Mouse (Mus musculus) lung, postnatal 36 days (tissue): ENCODE measurements around the gene 1600015I10Rik.
A peak's percentile ranks its signal among the peaks of the same experiment; 100 is the strongest.
"Not testable (repeated sequence)": the region's sequence is repeated elsewhere in the genome, so short reads cannot be mapped to it uniquely, and the experiment has no call there.

Experiments
- DNase-seq: peaks from one replicate; pipeline ENCODE4 v3.0.0; 2022; ENCODE audit warnings: mixed read lengths

1600015I10Rik gene

DNA sequence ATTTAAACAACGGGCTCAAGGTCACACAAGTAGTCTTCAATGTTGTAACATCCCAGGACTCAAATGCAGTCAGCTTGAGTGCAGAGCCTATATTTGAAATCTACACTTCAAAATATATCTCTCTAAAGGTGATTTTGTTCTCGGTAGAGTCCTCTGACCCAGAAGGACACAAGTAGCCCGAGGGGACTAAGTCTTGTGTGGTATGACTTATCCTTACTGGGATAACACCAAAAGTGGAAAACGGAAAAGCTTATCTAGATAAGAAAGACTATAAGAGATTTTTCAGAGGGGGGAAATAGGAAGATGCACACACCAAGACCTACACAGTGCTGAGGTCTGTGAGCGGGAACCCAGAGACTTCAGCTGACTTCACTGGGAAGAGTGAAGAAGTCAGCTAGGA, at the start of gene 1600015I10Rik:
Gene 1600015I10Rik (plus strand): TSS at position 301 of the 400 bp plus-strand sequence.
- no peak for DNase-seq

DNA sequence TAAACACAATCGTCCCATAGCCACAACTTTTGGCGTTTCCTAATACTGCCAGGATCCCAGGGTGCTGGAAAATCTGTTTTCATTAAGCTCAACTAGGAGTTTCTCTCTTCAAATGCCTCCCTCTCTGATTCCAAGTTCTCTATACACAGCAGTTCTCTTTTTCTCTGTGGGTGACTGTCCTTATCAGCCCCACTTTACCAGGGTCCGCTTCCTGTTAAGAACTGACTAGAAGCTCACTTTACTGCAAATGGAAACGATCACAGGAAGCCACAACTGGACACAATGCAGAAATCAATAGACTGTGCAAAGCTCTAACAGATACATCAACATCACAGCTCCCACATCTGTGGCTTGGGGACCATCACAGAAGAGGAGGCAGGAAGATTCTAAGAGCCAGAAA, 35.5 kb upstream of the 1600015I10Rik start:
- DNase-seq, result no peak

DNA sequence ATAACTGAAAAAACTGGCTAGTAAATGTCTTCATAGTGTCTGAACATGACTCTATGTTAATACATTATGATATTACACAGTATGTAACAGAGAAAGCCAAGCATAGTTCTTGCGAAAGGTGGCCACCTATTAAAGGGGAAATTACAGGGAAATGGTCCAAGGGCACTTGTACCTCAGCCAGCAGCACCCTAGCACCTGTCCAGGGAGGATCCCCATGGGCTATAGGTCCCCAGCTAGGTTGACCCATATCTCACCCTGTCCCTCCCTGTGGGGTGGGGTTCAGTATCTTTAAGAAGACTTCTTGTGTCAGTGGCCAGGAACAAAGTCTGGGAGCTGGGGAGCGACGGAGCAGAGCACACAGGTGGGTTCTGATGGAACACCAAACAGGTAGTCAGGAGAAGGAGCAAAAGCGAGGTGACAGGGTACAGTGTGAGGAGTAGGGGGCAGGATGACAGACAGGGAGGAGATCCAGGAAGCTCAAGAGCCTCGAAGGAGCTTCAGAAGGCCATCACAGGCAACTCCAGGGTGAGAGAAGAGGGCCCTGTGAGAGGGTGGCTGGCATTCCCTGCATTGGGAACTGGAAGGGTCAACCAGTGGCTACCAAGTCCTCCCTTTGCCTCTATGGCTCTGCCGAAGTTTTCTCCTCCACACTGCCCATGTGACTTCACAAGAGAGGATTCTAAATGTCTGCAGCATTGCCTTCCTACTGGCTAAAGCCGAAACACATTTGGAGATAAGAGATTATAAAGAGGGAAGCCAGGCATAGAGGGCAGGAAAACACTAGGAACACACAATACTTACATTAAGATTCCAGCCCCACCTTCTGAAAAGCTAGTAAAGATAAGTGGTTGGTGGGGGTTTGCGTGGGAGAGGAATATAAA, 34.5 kb upstream of the 1600015I10Rik start:
- DNase-seq, result no peak

DNA sequence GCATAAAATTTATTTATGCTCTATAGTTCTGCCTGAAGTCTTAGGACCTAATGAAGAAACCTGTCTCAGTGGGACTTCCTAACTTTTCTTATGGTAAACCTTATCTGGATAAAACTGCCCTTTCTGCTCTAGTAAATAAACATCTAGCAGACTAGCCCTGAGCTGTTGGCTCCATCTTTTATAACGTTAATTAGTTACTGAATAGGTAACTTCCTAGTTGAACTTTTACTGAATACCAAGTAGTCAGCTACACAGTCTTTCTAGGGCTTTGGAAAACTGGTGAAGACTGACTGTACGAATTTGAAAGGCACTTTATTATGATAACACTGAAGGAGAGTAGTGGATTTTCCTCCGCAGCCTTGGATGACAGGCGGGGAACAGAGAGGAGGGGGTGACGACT, 33.8 kb upstream of the 1600015I10Rik start:
- no peak for DNase-seq

DNA sequence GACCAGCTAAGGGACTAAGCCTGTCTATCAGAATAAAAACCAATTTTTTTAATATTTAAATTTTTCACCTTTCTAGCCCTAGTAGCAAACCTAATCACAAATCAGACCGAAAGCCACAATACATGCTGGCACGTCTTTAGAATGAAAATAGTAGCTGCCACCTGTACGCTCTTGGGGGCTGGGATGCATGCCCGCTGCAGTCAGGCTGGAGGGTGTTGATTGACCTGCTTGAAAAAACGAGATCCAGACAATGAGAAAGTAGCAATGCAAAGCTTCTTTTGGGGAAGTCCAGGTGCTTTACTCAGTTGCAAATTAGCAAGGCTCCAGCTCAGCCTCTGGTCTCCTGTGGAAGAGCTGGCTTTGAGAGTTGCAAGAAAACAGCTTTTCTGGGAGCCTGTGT, 32.7 kb upstream of the 1600015I10Rik start:
- no peak for DNase-seq

DNA sequence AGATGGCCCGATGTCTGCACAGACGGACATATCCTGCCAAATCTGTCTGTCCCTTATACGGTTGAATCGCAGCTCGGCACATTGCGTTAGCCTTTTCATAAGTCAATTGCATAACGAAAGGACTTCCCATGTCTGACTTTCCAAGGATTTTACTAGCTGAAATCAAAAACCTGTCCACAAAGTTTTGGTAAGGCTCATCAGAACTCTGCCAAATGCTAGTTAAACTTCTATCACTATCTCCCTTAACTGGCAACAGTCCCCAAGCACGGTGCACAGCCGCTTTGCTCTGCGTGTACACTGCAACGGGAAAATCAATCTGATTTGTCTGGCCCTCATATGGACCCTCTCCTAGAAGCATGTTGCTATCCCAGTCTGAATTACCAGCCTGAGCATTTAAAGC, 28.4 kb upstream of the 1600015I10Rik start:
- not testable (repeated sequence) for DNase-seq

DNA sequence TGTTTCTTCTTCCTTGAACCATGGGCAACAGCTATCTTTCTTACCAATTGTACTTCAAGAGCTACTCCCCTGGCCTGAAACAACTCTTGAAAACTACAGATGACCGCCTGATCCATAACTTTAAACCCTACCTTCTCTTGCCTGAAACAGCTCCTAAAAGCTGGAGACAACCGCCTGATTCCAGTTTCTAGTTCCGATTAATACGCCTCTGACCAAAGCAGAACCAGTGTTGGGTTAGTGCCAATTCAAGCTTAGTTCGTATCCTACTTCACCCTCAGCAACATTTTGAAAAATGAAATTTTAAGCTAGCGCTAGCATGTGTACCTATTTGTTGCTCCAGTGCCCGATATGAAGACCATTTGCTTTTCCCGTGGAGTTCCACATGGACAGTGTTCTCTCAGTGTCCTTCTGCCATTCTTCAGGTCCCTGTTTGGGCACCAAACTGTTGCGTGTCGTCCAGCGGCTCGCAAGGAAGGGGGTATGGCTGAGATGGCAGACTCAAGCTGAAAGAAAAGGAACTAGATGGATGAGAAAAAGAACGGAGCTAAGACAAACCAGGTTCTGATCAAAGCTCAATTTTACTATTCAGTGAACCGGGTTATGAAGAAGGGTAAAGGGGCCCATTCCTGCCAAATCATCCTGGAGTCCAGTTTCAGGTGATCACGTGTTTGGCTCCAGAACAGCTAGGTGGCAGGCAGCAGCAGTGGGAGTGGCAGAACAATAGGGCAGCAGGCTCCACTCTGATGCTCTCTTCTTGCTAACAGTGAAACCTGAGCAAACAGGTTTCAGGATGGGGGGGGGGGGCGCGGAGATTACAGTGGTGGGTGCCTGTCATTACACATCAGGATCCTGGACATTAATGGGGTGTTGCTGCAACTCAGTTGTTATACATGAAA, 26.9 kb upstream of the 1600015I10Rik start:
- DNase-seq, result no peak

DNA sequence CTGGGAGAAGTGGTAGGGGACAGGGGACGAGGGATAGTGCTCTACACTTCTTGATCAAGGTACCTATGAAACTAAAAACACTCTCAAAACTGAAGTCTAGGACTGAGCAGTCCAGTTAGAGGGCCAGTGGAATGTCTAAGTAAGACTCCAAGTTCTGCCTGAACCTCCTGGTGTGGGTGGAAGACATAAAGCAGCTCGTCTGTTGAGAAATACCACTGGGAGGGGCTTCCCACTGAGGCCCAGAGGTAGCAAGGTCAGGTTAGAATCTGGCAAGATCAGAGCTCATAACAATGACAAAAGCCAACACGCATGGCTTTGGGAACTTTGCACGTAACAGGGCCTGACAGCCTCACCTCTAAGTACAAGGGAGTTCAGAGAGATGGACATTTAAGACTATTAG, 26.3 kb upstream of the 1600015I10Rik start:
- no peak for DNase-seq

DNA sequence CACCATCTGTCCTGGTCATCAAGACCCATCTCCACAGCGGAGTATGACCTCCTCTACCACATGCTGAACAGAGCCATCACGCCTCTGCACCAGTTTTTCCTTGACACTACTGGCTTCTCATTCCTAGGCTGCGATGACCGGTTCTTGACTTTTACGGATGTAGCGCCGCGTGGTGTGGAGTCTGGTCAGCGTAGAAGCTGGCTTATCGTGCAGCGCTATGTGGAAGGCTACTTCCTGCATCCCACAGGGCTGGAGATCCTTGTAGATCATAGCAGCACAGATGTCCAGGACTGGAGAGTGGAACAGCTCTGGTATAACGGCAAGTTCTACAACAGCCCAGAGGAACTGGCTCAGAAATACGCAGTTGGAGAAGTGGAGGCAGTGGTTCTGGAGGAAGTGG, 24.1 kb upstream of the 1600015I10Rik start:
- no peak for DNase-seq

DNA sequence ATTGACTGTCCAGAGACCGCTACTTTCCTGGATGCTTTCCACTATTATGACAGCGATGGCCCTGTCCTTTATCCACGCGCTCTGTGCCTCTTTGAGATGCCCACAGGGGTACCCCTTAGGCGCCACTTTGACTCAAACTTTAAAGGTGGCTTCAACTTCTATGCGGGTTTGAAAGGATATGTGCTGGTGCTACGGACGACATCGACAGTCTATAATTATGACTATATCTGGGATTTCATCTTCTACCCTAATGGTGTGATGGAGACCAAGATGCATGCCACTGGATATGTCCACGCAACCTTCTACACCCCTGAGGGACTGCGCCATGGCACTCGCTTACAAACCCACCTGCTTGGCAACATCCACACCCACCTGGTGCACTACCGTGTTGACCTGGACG, 23.3 kb upstream of the 1600015I10Rik start:
- DNase-seq, result no peak

DNA sequence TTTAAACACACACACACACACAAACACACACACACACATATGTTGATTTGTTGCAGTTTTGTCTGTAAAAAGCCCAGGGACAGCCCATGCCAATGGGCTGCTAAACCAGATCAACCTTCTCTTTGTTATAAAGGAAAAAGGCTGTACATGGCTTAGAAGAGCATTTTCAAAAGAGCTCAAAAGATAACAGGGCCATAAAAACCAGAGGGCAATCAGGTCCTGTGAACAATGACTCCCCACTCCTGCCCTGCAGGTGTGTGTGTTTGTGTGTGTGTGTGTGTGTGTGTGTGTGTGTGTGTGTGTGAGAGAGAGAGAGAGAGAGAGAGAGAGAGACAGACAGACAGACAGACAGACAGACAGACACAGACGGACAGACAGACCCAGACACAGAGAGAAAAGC, 20.5 kb upstream of the 1600015I10Rik start:
- no peak for DNase-seq

DNA sequence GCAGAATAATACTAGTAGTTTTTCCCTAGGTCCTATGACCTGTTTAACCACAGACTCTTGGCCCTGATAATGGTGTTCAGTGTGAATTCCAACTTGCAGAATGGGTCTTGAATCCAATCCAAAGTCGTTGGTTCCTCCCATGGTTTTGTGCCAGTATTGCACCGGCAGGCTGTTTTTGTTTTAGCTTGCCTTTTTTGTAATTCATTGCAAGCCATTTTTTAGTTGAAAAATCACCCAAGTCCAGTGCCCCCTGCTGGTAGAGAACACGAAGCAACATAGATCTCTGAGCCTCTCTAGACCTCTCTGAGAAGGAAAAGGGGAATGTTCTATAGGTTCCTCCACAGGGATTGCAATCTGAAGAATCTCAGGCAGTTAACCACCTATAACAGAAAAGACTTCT, 17.7 kb upstream of the 1600015I10Rik start:
- DNase-seq, result peak; percentile 35

DNA sequence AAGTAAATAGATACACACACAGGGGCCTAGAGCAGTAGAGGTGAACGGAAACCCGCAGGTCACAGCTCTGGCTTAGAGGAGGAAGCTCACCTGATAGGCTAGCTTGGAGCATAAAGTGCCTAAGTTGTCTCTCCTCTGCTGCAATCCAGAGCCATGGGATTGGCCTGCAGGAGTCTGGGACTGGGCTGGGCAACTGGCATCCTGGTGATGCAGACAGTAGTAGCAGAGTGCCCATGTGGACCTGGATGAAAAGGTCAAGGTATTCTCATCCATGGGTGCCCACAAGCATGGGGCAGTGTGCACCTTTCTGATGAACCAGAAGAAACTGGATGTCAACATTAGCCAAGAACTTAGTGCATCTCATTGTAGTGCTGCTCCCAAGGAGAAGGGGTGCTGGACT, 16.1 kb upstream of the 1600015I10Rik start:
- no peak for DNase-seq

DNA sequence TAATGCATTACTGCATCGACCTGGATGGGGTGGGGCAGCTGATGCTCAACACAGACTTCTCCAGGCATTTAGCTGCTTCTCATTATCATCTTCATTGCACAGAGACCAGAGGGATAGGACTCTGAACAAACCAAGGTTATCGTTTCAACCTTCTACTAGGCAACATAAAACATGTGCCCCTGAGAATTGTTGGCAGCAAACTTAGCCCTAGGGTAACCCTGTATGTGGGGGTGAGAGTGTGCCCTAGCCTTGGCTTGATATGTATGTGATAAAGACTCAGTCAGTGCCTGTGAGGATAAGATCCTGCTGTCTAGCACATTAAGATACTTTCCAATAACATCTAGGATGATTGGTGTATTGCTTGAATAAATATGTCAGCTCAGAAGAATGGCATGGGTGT, 19.9 kb downstream of the 1600015I10Rik start:
- DNase-seq, result no peak

DNA sequence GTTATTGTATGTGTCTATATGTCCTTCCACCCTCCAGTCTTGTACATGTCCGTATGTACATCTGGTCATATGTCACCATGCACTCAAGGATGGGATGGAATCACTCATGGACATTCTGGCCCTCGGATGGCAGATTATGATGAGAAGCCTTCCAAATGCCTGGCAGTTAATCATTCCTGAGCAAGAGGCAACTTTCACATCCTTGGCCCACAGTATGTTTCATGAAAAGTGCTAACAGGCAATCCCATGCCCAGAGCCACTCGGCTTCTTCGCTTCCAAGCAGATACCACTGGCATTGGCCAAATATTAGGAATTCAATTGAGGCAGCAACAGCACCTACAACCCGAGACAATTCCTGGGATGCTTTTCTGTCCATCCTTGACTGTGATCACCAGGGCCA, 21.0 kb downstream of the 1600015I10Rik start:
- DNase-seq, result no peak

DNA sequence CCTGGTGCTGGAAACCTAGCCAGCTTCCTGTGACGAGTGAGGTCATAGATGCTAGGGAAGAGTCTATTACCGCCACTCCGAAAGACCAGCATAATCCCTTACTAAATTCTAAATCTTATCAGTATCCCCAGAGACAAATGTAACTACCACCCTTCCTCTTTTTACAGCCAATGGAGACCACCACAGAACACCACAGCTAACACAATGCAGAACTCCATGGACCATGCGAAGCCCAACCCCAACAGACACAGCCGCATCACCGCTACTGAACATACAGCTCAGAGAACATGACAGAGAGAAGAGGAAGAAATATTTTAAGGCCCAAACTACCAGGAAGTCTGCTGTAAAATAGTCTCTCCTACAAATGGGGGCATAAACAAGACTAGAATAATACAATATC, 21.9 kb downstream of the 1600015I10Rik start:
- DNase-seq, result no peak

DNA sequence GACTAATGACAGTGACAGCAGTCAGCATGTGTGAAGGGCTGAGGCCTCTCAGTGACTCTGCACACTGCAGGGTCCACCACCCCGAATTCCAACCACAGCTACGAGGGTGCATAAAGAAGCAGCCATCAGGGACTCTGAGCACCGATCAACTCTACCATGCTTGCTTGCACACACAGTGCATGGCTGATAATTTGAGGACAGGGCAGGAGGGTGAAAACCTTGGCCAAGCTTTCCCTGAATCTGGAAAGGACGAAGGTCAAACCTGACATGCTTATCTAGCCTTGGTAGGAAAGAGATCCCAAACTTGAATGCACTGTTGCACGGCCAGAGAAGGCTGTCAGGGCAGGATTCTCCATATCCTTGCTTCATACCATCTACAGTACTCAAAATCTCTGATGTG, 23.5 kb downstream of the 1600015I10Rik start:
- no peak for DNase-seq

DNA sequence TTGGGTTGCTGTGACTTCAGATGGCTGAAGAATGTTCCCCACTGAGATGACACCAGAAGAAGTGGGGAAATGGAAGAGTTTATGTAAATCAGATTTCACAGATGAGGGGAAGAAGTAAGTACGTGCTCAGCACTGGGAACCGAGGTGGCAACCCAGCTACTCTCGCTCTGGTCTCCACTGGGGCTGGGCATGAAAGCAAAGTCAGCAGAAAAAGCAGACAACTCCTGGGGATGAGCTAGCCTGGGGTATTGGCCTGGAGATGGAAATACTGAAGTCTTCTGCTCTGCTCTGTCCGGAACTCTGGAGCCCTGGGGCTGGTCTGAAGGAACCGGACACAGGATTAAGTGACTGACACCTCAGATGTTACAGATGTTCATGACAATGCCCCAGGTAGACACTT, 24.5 kb downstream of the 1600015I10Rik start:
- no peak for DNase-seq

DNA sequence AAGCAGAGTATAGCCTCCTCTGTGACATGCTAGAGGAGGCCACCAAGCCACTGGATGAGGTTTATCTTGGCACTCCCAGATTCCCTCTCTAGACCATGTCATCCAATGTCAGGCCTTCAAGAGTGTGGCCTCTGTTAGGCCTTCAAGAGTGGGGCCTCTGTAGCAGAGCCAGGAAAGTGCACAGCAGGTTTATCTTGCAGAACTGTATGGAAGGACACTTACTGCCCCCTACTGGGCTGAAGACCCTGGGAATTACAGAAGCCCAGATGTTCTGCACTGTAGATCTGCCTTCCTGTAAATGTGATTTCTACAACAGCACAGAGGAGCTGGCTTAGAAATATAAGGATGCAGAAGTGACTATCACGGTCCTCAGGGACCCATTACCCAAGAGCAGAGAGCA, 25.3 kb downstream of the 1600015I10Rik start:
- peak; percentile 77 for DNase-seq

DNA sequence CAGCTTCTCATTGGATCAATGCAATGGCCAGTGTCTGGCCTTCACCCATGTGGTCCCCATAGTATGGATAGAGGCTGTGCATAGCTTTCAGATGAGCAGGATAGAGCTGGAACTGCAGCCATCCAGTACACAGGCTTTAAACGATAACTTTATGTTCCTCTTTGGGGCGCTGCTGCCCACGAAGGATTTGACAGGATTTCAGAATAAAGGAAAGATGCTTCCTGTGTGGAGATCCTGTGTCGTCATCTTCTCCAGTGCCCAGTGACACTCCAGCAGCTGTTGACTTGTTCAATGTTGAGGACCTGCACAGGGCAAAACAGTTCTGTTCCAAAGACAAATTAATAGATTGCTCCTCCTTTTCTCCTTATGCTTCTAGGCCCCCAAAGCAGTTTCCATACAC, 27.1 kb downstream of the 1600015I10Rik start:
- no peak for DNase-seq

DNA sequence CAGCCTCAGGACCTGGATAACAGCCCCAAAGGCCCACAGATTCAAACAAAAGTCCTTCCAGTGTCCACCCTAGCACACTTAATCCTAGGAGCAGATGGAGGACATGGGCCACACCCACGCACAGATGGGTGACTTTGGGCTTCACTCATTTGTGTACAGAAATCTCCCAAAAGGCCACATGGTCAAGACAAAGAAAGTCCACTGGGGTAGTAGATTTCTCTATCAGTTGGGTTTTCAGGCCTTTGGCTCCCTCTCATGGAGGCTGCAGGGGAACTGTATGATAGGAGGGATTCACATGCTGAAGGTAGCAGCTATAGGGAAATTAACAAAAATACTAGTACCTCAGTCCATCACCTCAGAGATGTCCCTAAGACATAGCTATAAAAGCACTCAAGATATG, 28.4 kb downstream of the 1600015I10Rik start:
- DNase-seq, result peak; percentile 4

DNA sequence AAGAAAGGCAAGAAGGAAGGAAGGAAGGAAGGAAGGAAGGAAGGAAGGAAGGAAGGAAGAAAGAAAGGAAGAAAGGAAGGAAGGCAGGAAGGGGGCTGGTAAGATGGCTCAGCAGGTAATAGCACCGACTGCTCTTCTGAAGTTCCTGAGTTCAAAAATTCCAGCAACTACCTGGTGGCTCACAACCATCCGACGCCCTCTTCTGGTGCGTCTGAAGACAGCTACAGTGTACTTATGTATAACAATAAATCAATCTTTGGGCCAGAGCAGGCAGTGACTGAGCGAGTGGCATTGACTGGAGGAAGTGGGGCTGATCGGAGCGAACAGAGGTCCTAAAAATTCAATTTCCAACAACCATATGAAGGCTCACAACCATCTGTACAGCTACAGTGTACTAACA, 29.5 kb downstream of the 1600015I10Rik start:
- not testable (repeated sequence) for DNase-seq

DNA sequence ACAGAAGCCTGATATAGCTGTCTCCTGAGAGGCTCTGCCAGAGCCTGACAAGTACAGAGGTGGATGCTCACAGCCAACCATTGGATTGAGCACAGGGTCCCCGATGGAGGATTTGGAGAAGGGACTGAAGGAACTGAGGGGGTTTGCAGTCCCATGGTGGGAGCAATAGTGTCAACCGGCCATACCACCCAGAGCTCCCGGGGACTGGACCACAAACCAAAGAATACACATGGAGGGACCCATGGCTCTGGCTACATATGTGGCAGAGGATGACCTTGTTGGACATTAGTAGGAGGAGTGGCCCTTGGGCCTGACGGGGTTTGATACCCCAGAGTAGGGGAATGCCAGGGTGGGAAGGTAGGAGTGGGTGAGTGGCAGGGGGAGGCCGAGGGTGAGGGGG, 37.0 kb downstream of the 1600015I10Rik start:
- DNase-seq, result not testable (repeated sequence)

DNA sequence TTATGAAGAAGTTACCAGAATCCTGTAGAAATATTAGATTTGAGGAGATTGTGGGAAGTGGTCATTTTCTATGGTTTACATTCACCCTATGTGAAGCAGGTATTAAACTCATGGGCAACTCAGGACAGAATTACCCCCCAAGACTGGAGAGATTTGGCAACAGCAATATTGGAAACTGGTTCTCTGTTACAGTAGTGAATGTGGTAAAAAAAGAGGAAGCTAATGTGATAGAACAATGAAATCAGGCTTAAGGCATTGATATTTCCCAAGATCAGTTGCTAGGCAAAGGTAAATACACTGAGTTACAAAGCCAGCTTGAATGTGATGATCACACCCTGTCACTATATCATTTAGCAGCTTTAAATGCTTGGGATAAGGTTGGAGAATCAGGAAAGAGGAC, 38.2 kb downstream of the 1600015I10Rik start:
- DNase-seq, result peak; percentile 24
